Mouse (Mus musculus): ENCODE data around the gene Card6.

GRCm38 (mm10) chr15:5127487-5127886 lies 19.1 kb upstream of the Card6 start:
- TF ChIP-seq CTCF (conservative IDR thresholded peaks at IDR 0.05 in 1 of 2, IDR thresholded peaks at IDR 0.05 in 1 of 2; ENCODE audit: low read depth in 2 of 2, low read length in 2 of 2) (no peak), MAZ (IDR thresholded peaks at IDR 0.05; ENCODE audit: low read depth, low read length) (no peak), RAD21 (IDR thresholded peaks at IDR 0.05; ENCODE audit: low read depth, low read length) (no peak), USF2 (conservative IDR thresholded peaks at IDR 0.05; ENCODE audit: low read depth, low read length) (no peak), POLR2A (IDR thresholded peaks at IDR 0.05; ENCODE audit: low read depth, low read length) (no peak), SIN3A (IDR thresholded peaks at IDR 0.05; ENCODE audit: low read length) (no peak), ETS1 (conservative IDR thresholded peaks at IDR 0.05; ENCODE audit: low read depth, low read length) (no peak), MAX (IDR thresholded peaks at IDR 0.05; ENCODE audit: low read length) (no peak), MXI1 (IDR thresholded peaks at IDR 0.05; ENCODE audit: low read depth, low read length) (no peak)
